Mouse (Mus musculus): ENCODE results near the gene Tgm6. TPM values are rescaled to one million over a fixed set of nuclear protein-coding genes. Genes with fewer than 3 reads are reported as not detected.

Tgm6 gene
- not detected in 2 replicates for polyA plus RNA-seq (2015; fragmentation: Nextera tagmentation; extraction: Ambion mirVana)

GRCm38 (mm10) chr2:130112116-130112515, at the start of gene Tgm6:
TSS of gene Tgm6 (plus strand) at chr2:130112416.
- Histone ChIP-seq H3K27ac (replicated peaks) (no peak within 1 kb of the TSS), H3K9ac (no peak within 1 kb of the TSS), H3K36me3 (replicated peaks) (no peaks in the 10 kb centered on the region), H3K4me3 (replicated peaks) (no peak within 1 kb of the TSS), H3K9me3 (replicated peaks) (no peaks in the 10 kb centered on the region), H3K4me1 (replicated peaks) (no peaks in the 10 kb centered on the region), H3K4me2 (no peak within 1 kb of the TSS), H3K27me3 (no peaks in the 10 kb centered on the region)
- WGBS (ENCODE audit: insufficient replicate concordance), result 41% methylated on average over 4 of the region's 4 CpGs
- ATAC-seq (ENCODE audit: insufficient read depth), result no peak

GRCm38 (mm10) chr2:130068228-130068627, 44.0 kb upstream of the Tgm6 start:
- no peak for ATAC-seq (ENCODE audit: insufficient read depth)
- H3K27ac ChIP-seq (replicated peaks), result no peak overlapping the region
- no peak overlapping the region for H3K4me3 ChIP-seq (replicated peaks)
- H3K27me3 ChIP-seq, result no peaks in the 10 kb centered on the region
- no peaks in the 10 kb centered on the region for H3K36me3 ChIP-seq (replicated peaks)
- H3K4me1 ChIP-seq (replicated peaks), result no peaks in the 10 kb centered on the region
- no peak overlapping the region for H3K9ac ChIP-seq
- no peaks in the 10 kb centered on the region for H3K9me3 ChIP-seq (replicated peaks)
- no peak overlapping the region for H3K4me2 ChIP-seq
- 18% methylated on average over 3 of the region's 3 CpGs for WGBS (ENCODE audit: insufficient replicate concordance)

- no peak overlapping the region for H3K4me2 ChIP-seq
- ATAC-seq (ENCODE audit: insufficient read depth), result no peak
- H3K36me3 ChIP-seq (replicated peaks), result no peaks in the 10 kb centered on the region
- no peaks in the 10 kb centered on the region for H3K9me3 ChIP-seq (replicated peaks)
- no peaks in the 10 kb centered on the region for H3K27me3 ChIP-seq
- H3K9ac ChIP-seq, result no peak overlapping the region
- no peak overlapping the region for H3K27ac ChIP-seq (replicated peaks)
- H3K4me3 ChIP-seq (replicated peaks), result no peak overlapping the region
- WGBS (ENCODE audit: insufficient replicate concordance), result 49% methylated on average over 2 of the region's 2 CpGs
- no peaks in the 10 kb centered on the region for H3K4me1 ChIP-seq (replicated peaks)
Measured at GRCm38 (mm10) chr2:130070396-130070795, 41.8 kb upstream of the Tgm6 start.

GRCm38 (mm10) chr2:130112804-130113203, 588 bp downstream of the Tgm6 start:
- WGBS (ENCODE audit: insufficient replicate concordance), result 60% methylated on average over 4 of the region's 4 CpGs
- Histone ChIP-seq H3K4me2 (no peak overlapping the region), H3K36me3 (replicated peaks) (no peaks in the 10 kb centered on the region), H3K27ac (replicated peaks) (no peak overlapping the region), H3K4me3 (replicated peaks) (no peak overlapping the region), H3K4me1 (replicated peaks) (no peaks in the 10 kb centered on the region), H3K27me3 (no peaks in the 10 kb centered on the region), H3K9ac (no peak overlapping the region), H3K9me3 (replicated peaks) (no peaks in the 10 kb centered on the region)
- ATAC-seq (ENCODE audit: insufficient read depth), result no peak

GRCm38 (mm10) chr2:130113379-130113778, 1.2 kb downstream of the Tgm6 start:
- H3K27ac ChIP-seq (replicated peaks), result no peak overlapping the region
- 21% methylated on average over 3 of the region's 3 CpGs for WGBS (ENCODE audit: insufficient replicate concordance)
- H3K36me3 ChIP-seq (replicated peaks), result no peaks in the 10 kb centered on the region
- H3K4me3 ChIP-seq (replicated peaks), result no peak overlapping the region
- no peak overlapping the region for H3K9ac ChIP-seq
- H3K4me2 ChIP-seq, result no peak overlapping the region
- ATAC-seq (ENCODE audit: insufficient read depth), result no peak
- no peaks in the 10 kb centered on the region for H3K4me1 ChIP-seq (replicated peaks)
- no peaks in the 10 kb centered on the region for H3K27me3 ChIP-seq
- H3K9me3 ChIP-seq (replicated peaks), result no peaks in the 10 kb centered on the region

- H3K4me3 ChIP-seq (replicated peaks), result no peak overlapping the region
- no peaks in the 10 kb centered on the region for H3K27me3 ChIP-seq
- no peaks in the 10 kb centered on the region for H3K4me1 ChIP-seq (replicated peaks)
- no peak overlapping the region for H3K27ac ChIP-seq (replicated peaks)
- H3K9me3 ChIP-seq (replicated peaks), result no peaks in the 10 kb centered on the region
- no peak for ATAC-seq (ENCODE audit: insufficient read depth)
- H3K4me2 ChIP-seq, result no peak overlapping the region
- no peak overlapping the region for H3K9ac ChIP-seq
- 64% methylated on average over 7 of the region's 7 CpGs for WGBS (ENCODE audit: insufficient replicate concordance)
- no peaks in the 10 kb centered on the region for H3K36me3 ChIP-seq (replicated peaks)
Measured at GRCm38 (mm10) chr2:130118649-130119048, 6.4 kb downstream of the Tgm6 start.

- no peak overlapping the region for H3K4me2 ChIP-seq
- no peak for ATAC-seq (ENCODE audit: insufficient read depth)
- no peak overlapping the region for H3K9ac ChIP-seq
- H3K36me3 ChIP-seq (replicated peaks), result no peaks in the 10 kb centered on the region
- no peaks in the 10 kb centered on the region for H3K4me1 ChIP-seq (replicated peaks)
- no peaks in the 10 kb centered on the region for H3K9me3 ChIP-seq (replicated peaks)
- H3K4me3 ChIP-seq (replicated peaks), result no peak overlapping the region
- no peak overlapping the region for H3K27ac ChIP-seq (replicated peaks)
- 63% methylated on average over 6 of the region's 6 CpGs for WGBS (ENCODE audit: insufficient replicate concordance)
- no peaks in the 10 kb centered on the region for H3K27me3 ChIP-seq
Measured at GRCm38 (mm10) chr2:130125279-130126059, 13.3 kb downstream of the Tgm6 start.

GRCm38 (mm10) chr2:130126073-130126472, 13.9 kb downstream of the Tgm6 start:
- H3K36me3 ChIP-seq (replicated peaks), result no peaks in the 10 kb centered on the region
- H3K4me1 ChIP-seq (replicated peaks), result no peaks in the 10 kb centered on the region
- H3K27ac ChIP-seq (replicated peaks), result no peak overlapping the region
- 40% methylated on average over 1 of the region's 1 CpGs for WGBS (ENCODE audit: insufficient replicate concordance)
- no peak overlapping the region for H3K4me2 ChIP-seq
- no peak overlapping the region for H3K9ac ChIP-seq
- no peaks in the 10 kb centered on the region for H3K9me3 ChIP-seq (replicated peaks)
- H3K27me3 ChIP-seq, result no peaks in the 10 kb centered on the region
- H3K4me3 ChIP-seq (replicated peaks), result no peak overlapping the region
- no peak for ATAC-seq (ENCODE audit: insufficient read depth)

- Histone ChIP-seq H3K27me3 (no peaks in the 10 kb centered on the region), H3K4me2 (no peak overlapping the region), H3K36me3 (replicated peaks) (no peaks in the 10 kb centered on the region), H3K9me3 (replicated peaks) (no peaks in the 10 kb centered on the region), H3K4me1 (replicated peaks) (no peaks in the 10 kb centered on the region), H3K4me3 (replicated peaks) (no peak overlapping the region), H3K27ac (replicated peaks) (no peak overlapping the region), H3K9ac (no peak overlapping the region)
- 17% methylated on average over 1 of the region's 1 CpGs for WGBS (ENCODE audit: insufficient replicate concordance)
- no peak for ATAC-seq (ENCODE audit: insufficient read depth)
Measured at GRCm38 (mm10) chr2:130129687-130130086, 17.5 kb downstream of the Tgm6 start.

- H3K27ac ChIP-seq (replicated peaks), result no peak overlapping the region
- no peaks in the 10 kb centered on the region for H3K27me3 ChIP-seq
- H3K36me3 ChIP-seq (replicated peaks), result no peaks in the 10 kb centered on the region
- no peak overlapping the region for H3K4me2 ChIP-seq
- H3K4me3 ChIP-seq (replicated peaks), result no peak overlapping the region
- no peak overlapping the region for H3K9ac ChIP-seq
- no peak for ATAC-seq (ENCODE audit: insufficient read depth)
- no peaks in the 10 kb centered on the region for H3K9me3 ChIP-seq (replicated peaks)
- H3K4me1 ChIP-seq (replicated peaks), result no peaks in the 10 kb centered on the region
- WGBS (ENCODE audit: insufficient replicate concordance), result 75% methylated on average over 8 of the region's 8 CpGs
Measured at GRCm38 (mm10) chr2:130143011-130143410, 30.8 kb downstream of the Tgm6 start.

GRCm38 (mm10) chr2:130144703-130145324, 32.6 kb downstream of the Tgm6 start:
- H3K9ac ChIP-seq, result no peak overlapping the region
- no peaks in the 10 kb centered on the region for H3K27me3 ChIP-seq
- no peak for ATAC-seq (ENCODE audit: insufficient read depth)
- no peak overlapping the region for H3K27ac ChIP-seq (replicated peaks)
- H3K9me3 ChIP-seq (replicated peaks), result no peaks in the 10 kb centered on the region
- H3K4me1 ChIP-seq (replicated peaks), result no peaks in the 10 kb centered on the region
- H3K4me2 ChIP-seq, result no peak overlapping the region
- H3K4me3 ChIP-seq (replicated peaks), result no peak overlapping the region
- H3K36me3 ChIP-seq (replicated peaks), result no peaks in the 10 kb centered on the region
- 76% methylated on average over 23 of the region's 23 CpGs for WGBS (ENCODE audit: insufficient replicate concordance)

Data from liver, embryonic 15.5 days (tissue).